Mouse (Mus musculus) c-Kit-positive CD71-positive TER-119-negative erythroid progenitor cells, embryonic 14.5 days (primary cell): ENCODE measurements around the gene Gstp1.
"Not testable (repeated sequence)": the region's sequence is repeated elsewhere in the genome, so short reads cannot be mapped to it uniquely, and the experiment has no call there.

Experiments
- DNase-seq: peaks from one replicate; pipeline ENCODE4 v3.0.0-alpha.2; 2013; ENCODE audit warnings: low read depth

Gene Gstp1

DNA sequence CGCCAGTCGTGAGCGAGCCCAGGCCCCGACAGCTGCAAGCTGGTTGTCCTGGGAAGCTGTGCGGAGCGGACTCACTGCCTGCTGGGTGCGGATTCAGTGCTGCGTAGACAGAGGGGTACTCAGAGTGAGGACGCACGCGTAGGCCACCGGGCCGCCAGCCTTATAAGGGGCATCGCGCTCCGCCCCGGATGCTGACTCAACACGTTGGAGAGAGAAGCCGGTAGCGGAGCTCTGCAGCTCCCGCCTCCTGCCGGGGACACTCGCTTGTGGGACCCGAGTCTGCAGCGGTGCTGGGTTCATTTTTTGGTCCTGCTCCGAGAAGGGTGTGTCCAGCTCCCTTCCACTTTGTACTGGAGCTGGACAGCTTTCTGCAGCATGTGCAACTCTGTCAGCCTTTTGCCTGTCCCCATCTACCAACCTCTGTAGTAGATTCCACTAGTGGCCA, at the start of gene Gstp1:
Gene Gstp1, minus strand, starts transcription at position 198 of the 445 bp plus-strand sequence.
- peak; percentile 92 for DNase-seq

GRCm38 (mm10) chr19:4087090-4087489, 49.3 kb upstream of the Gstp1 start:
- DNase-seq, result no peak

- no peak for DNase-seq
These were observed 48.4 kb upstream of the Gstp1 start for GRCm38 (mm10) chr19:4086156-4086555.

- DNase-seq, result no peak
These were observed 47.2 kb upstream of the Gstp1 start for GRCm38 (mm10) chr19:4084984-4085383.

GRCm38 (mm10) chr19:4083826-4084225, 46.0 kb upstream of the Gstp1 start:
- DNase-seq, result no peak

DNA sequence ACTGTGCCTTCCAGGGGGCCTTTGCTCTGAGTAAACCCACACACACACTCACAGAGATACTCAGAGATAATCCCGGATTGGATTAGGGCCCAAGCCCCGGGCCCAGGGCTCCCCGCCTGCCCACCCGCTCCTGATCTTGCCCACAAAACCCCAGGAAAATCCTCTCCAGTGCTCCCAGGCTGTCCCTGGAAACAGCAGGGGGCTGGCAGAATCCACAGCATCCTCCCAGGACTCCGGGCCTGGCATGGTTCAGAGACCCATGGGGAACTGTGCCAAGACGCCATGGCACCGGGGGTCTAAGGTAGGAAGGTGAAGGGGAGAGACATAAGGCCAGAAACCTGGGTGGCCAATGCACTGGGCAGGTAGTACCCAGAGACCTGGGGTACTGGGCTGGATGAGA, 45.5 kb upstream of the Gstp1 start:
- no peak for DNase-seq

GRCm38 (mm10) chr19:4082219-4082965, 44.6 kb upstream of the Gstp1 start:
- no peak for DNase-seq

DNA sequence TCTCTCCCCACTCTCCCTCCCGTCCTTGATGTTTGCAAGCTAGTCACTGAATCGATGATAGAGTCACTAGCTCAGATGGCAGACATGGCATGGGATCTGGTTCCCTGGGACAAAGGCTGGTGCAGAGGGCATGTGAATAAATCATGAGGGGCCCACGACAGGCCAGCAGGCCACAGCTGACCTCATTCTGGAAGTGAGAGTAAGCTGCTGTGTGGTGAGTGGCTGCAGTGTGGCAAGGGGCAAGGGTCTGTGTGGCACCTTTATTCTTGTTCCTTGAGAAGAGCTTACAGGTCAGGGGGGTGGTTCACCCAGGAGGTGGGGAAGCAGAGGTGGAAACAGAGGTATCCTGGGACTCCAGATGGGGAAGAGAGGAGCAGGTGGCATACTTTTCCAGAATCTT, 43.6 kb upstream of the Gstp1 start, which contains the start of gene Cabp2:
Gene Cabp2, plus strand, starts transcription at position 185 of the 400 bp plus-strand sequence.
- DNase-seq, result no peak

GRCm38 (mm10) chr19:4080511-4081009, 42.8 kb upstream of the Gstp1 start:
- DNase-seq, result no peak

GRCm38 (mm10) chr19:4079594-4079993, 41.8 kb upstream of the Gstp1 start:
- DNase-seq, result no peak

DNA sequence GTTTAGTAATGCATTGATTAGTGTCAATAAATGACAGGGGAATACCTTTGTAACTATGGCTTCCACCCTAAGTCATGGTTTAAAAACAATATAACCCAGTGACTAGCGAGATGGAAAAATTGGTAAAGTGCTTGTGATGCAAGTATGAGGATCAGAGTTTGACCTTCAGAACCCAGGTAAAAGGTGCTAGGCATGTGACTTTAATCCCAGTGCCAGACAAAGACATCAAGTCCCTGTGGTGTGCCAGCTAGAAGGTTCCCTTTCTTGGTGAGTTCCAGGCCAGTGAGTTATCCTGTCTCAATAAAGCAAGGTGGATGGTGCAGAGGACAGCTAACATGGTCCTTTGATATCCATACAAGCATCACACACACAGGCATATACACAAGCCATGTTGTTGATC, 37.7 kb upstream of the Gstp1 start:
- no peak for DNase-seq

DNA sequence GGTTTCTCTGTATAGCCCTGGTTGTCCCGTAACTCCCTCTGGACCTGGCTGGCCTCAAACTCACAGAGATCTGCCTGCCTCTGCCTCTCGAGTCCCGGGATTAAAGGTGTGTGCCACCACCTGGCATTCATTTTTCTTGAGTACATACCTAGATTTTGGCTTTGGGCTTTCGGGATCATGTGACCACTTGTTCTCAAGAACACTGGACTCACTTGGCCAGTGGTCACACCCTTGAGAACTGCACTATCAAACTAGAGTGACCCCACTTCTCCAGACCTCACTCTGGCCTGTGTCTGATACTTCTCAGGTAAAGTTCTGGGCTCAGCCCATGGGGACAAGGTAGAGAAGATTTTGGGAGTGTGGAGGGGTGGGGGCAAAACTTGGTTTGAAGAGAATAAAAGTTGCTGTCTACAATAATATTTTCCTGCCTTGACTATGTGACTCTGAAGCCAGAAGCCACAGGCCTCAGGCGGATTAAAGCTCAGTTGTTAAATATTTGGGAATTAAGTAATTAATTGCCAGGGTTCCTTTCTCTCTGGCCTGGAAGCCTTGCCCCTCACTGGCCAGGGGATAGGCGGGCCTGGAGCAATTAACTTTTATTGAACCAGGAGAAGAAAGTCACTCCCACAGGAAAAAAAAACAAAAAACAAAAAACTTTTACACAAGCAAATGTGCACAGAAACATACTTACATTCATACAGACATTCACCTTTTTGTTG, 35.1 kb upstream of the Gstp1 start:
- DNase-seq, result no peak

DNA sequence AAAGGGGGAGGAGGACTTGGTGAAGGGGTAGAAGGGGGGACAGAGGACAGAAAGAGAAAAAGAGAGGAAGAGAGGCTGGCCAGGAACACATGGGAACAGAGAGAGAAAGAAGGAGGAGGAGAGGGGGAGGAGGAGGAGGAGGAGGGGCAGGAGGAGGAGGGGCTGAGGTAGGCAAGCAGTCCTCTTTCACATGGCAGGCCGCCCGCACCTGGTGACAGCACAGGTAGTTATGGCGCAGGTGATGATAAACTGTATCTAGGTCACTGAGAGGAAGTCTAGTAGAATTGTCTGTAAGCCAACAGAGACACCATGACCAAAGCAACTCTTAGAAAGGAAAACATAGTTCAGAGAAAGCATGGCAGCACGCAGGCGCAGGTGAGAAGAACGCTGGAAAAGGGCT, 33.6 kb upstream of the Gstp1 start:
- no peak for DNase-seq

DNA sequence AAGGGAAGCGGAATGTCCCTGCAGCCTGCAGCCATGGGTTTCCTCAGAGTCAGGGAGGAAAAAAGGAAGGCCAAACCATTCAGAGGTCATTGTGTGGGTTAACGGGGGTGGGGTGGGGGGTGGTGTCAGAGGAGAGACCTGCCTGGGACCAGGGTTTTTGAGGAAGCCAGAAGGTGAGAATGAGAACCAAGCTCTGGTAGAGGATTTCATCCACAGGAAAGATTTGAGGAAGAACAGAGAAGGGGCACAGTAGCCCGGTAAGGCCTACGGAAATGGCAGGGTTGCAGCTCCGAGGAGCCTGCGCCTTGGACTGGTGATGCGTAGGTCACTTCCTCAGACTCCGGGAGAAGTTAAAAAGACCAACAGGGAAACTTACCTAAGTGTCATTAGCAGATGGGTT, 33.0 kb upstream of the Gstp1 start:
- no peak for DNase-seq

GRCm38 (mm10) chr19:4070311-4070710, 32.5 kb upstream of the Gstp1 start:
- DNase-seq, result no peak

GRCm38 (mm10) chr19:4068717-4069410, 31.1 kb upstream of the Gstp1 start:
- no peak for DNase-seq

- not testable (repeated sequence) for DNase-seq
These were observed 30.5 kb upstream of the Gstp1 start for GRCm38 (mm10) chr19:4068242-4068641.

- no peak for DNase-seq
These were observed 29.1 kb upstream of the Gstp1 start for GRCm38 (mm10) chr19:4066877-4067276.

- DNase-seq, result no peak
These were observed 28.5 kb upstream of the Gstp1 start for GRCm38 (mm10) chr19:4066280-4066679.

DNA sequence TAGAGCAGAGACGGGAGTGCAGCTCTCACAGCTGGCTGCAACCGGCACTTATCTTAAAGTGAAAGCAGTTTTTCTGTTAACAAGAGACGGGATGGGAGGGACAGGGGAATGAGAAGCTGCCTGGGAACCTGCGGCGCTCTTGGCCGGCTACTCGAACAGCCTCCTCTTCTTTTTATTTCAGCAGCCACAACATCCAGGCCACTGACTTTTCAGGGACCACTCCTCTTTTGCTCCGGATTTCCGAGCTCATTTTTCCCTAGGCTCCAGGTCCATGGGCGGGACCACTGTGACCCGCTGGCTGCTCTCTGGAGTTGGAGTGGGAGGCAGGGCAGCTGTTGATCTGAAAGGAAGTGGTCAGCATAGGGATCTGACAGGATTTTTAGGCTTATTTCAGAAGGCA, 26.7 kb upstream of the Gstp1 start:
- not testable (repeated sequence) for DNase-seq

- not testable (repeated sequence) for DNase-seq
These were observed 25.6 kb upstream of the Gstp1 start for GRCm38 (mm10) chr19:4063357-4063756.

DNA sequence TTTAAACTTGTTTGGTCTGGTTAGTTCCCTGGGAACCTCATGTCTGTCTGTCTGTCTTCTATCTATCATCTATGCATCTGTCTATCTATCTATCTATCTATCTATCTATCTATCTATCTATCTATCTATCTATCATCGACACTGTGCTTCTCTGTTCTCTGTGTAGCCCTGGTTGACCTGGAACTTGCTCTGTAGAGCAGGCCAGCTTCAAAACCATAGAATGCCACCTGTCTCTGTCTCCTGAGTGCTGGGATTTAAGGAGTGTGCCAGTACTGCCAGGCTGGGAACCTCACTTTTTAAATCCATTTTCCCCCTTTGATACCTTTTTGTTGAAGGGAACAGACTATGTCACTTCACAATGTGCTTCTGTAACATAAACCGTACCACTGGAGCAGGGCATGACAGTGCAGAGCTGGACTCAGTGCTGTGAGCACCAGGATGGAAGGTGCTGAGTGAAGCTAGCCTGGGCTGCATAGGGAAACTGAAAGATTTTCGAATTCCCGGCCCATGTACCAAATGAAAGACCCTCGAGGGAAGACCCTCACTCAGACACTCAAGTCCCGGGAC, 23.2 kb upstream of the Gstp1 start:
- DNase-seq, result no peak
